Mouse (Mus musculus) kidney, postnatal 14 days (tissue): ENCODE data around the gene Uqcr10.

Experiments
- DNase-seq: peaks from one replicate; pipeline ENCODE4 v3.0.0; 2022; ENCODE audit warnings: mixed read lengths

The Uqcr10 gene

DNA sequence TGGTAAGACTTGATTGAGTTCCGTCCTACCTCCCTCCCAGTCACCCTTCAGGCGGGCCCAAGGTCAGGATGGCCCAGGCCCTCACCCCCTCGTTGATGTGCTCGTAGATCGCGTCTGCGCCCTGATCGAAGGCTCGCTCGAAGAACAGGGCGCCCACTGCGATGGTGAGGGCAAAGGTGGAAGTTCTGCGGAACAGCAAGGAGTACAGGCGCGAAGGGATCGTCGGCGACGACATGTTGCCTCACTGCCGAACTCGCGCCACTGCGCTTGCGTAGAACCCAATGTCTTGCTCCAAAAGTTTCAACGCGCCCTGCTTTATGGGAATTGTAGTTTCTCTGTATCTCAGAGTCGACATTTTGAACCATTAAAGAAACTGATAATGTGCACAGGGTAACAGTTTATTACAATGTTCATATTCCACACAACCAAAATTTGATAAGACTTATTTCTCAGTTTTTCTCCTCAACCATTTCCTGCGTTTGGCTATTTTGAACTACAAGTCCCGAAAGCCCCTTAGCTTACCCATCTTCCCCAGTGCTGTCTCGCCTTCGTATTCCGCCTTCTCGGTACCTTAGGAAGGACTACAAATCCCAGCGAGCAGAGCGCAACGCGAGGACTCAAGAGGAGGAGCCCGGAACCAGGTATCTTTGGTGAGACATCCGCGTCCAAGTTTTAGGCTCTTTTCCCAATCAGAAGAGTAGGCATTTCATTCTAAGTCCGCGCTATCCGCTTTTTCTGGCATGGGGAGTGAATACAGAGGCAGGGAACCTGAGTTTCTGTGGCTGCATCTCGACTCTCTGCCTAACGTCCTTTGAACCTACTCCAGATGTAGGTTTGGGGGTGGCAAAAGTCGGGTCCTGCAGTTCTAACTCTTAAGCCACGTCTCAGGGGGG lies at the start of gene Uqcr10, which contains the start of gene Zmat5:
Uqcr10 (minus strand) TSS at position 271 of the 893 bp plus-strand sequence.
Zmat5 (plus strand) TSS at position 607 of the 893 bp plus-strand sequence.
- peak; percentile 95 for DNase-seq

DNA sequence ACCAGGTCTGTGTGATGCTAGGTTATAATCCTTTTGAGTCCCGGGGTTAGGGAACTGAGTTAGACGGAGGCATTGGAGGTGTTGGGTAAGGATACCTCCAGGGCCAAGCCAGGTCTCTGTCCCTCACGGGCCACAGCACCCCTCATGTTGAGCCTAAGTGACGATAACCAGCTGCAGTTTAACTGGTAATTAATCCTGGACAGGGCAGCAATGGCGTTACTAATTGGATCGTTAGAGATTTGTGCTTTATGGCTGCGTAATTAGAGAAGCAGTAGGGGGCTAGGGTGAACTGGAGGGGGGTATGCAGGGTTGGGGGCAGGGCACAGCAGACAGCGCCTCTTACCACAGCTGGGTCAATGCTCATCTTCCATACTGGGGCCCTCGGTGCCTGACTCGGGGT lies 48.7 kb upstream of the Uqcr10 start:
- DNase-seq: no peak

DNA sequence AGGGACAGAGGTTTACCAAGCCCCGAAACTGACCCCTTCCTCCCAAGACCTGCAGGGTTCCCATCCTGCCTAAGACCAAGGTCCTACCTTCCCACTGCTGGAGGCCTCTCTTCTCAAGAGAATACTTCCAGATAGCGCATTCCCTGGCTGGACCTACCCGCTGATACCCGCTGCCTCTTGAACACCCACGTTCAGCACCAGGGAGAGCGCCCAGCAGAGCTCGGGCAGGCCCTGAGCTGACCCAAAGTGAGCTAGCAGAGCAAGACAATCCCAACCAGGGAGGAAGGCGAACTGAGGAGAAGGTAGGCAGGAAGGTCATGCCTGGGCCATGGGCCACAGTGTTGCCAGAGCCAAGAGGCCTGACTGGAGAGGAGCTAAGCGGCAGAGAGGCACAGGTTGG lies 46.1 kb upstream of the Uqcr10 start:
- DNase-seq: peak; percentile 83

DNA sequence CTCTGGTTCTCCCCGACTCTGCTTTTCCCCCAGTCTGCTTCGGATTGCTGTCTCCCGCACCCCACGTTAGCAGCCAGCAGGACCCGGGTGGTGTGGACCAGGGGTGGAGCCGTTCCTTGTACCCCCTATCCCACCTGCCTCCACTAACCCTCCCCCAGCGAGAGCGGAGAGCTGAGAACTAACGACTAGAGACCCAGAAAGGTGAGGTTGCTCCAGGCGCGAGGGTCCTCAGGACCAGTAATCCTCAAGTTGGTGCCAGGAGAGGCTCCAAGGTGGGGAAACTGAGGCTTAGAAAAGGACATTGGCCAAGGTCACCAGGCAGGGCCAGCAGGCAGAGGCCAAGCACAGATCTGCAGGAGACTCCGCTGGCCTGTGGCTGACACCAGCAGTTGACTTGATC lies 43.1 kb upstream of the Uqcr10 start:
- DNase-seq: no peak

DNA sequence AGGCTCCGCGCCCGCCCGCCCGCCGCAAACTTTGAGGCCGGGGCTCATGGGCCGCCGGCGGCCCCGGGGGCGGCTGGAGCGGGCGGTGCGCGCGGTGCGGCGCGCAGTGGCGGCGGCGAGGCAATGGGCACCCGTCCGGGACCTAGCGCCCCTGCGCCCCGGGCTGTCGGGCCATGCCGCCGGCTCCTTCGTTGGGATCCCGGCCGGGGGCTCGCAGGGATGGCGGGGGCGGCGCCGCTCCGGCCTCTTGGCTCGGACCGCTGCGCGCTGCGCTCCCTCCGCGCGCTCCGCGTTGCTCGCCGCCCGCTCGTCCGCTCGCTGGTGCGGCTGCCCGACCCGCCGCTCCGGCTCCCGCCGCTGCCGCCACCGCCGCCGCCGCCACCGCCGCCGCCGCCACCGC lies 42.6 kb upstream of the Uqcr10 start, which contains the start of gene Cabp7:
Cabp7 (minus strand) TSS at position 46 of the 400 bp plus-strand sequence.
- DNase-seq: no peak

DNA sequence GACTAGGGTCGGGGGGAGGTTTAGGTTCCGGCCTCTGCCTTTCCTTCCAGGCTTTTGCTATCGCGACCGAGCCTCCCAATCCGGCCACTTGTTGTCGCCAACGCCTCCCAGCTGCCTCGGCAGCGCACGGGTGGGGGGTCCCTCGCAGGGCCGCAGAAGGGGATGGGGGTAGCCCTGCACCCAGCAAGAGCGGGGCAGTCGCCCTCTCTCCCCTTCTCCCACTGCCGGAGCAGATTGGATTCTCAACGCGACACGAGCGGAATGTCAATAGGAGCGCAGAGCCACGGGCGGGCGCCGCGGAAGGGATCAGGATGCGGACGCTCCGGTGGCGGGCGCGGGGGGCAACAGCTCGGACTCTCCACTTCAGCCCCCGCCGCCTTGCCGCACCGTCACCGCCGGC lies 41.8 kb upstream of the Uqcr10 start:
- DNase-seq: no peak

DNA sequence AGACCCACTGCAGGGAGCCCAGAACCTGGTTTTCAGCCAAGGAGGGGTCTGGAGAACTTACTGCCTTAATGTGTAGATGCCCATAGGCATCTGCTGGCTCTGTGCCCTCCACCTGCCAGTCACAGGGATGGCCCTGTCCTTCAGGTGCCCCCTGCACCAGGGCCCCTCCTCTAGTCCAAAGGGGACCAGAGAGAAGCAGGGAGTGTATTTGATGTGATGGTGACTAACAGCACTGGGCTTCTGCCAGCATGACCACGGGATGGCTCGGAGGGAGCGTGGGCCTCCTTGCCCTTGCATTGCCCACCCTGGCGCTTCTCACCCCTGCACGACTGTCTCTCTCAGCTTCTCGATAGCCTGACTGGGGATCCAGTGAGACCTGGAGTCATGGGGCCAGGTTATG lies 40.5 kb upstream of the Uqcr10 start:
- DNase-seq: no peak

DNA sequence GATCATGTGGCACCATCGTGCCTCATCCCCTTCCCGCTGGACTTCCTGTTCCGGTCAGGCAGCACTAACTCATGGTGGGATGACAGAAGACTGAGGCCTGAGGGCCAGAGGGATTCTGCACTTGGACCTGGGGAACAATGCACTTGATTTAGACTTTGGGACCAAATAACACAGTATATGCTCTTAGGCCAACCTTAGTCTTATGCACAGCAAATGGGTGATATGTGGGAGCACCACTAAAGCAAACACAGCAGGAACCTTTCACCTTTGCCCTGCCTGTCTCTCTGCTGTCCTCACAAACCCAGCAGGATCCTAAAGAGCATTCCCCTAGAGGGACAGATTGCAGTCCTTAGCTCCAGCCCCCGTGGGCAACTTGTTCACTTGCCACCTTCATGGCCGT lies 36.6 kb upstream of the Uqcr10 start:
- DNase-seq: no peak

DNA sequence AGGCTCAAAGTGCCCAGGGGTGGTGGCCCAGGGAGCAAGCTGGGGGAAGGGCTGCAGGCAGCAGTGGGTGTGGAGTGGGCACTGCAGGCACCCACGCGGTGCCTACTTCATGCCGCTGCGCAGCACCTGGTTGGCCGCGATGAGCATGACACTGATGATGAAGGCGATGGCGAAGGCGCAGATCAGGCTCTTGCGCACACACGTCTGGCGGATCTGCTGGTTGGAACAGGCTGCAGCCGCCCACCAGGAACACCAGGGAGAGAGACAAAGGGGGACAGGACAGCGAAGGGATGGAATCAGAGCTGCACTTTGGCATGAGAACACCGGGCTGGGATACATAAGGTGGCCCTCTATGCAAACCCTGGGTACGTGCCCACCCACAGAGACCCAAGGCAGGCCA lies 34.6 kb upstream of the Uqcr10 start:
- no peak for DNase-seq

DNA sequence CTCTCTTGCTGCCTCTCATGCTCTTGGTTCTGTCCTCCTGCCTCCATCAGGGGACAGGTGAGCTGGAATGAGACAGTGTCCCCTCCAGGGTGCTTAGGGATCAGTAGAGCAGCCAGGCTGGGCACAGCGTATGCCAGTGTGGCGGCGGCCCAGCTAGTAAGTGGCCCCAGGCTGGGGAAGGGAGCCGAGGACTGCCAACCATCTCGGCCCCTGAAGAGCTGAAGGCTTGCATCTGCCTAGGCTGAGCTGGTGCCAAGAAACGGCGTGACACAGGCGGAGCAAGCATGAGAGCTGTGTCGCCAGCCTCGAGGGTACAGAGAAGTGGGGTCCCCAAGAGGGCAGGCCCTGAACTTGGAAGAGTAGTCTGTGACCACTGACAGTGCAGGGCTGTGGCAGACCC lies 33.5 kb upstream of the Uqcr10 start:
- DNase-seq: no peak

DNA sequence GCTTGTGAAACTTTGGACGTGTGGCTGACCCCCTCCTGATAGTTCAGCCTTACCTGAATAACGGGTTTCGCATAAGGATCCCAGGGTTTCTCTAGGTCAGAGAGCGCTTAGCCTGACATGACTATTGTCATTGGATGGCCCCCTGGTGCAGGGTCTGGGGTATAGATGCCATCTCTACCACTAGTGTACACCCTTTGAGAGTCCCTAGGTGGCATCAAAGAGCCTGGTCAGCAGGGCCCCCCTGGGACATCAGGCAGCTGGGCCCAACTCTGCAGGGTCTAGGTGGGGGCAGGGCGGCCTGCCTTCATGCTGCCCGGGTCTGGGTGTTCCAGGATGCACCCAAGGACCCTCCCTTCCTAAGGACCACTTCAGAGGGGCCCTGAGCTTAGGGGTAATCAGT lies 32.2 kb upstream of the Uqcr10 start:
- DNase-seq: no peak

DNA sequence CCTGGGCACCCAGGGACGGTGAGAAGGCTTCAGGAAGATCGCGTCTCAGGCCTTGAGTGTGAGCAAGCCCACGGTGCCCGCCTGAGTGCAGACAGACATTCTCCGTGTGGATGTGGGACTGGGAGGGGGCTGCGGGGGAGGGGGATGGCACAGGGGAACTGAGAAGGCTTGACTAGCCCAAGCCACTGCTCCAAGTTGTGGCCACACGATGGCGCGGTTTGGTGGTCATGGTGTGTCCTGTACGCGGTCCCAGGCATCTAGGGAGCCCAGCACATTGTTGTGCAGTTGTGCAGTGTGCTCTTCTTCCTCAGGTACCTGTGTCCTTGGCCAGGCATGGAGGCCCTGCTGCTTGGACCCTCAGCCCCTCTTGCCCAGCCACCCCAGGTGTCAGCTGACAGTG lies 30.0 kb upstream of the Uqcr10 start:
- DNase-seq: no peak

DNA sequence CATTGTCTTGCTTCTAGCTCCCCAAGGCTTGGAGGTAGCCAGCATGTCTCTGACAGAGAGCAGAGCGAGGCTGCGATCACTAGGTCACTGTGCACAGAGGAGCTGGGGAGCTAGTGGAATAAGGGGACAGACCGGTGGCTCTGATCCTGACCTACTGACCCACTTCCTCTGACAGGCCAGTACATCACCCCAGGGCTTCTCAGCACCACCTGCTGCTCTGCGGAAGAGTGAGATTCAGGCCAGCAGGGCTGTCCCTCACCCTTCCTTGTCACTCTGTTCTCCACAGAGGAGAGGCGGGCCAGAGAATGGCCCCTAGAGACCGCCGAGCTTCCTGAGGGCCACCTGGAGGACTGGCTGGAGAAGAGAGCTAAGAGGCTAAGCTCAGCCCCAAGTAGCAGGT lies 27.6 kb upstream of the Uqcr10 start:
- DNase-seq: no peak

DNA sequence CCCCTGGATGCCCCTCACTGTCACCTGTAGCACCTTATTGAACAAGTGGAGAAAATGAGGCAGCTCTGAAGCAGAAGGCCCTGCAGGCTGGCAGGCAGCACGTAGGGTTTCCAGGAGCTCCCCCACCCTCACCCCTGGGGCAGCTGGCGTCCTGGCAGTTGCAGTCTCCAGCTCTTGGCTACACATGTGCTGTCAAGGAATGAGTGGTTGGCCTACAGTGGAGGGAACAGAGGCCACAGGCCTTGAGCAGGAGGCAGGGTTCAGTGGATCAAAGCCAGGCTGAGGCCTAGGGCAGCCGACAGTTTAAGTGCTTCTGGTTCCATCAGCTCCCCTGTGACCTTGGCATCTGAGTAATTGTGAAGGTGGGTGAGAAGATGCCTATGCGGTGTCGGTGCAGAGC lies 26.8 kb upstream of the Uqcr10 start:
- no peak for DNase-seq

DNA sequence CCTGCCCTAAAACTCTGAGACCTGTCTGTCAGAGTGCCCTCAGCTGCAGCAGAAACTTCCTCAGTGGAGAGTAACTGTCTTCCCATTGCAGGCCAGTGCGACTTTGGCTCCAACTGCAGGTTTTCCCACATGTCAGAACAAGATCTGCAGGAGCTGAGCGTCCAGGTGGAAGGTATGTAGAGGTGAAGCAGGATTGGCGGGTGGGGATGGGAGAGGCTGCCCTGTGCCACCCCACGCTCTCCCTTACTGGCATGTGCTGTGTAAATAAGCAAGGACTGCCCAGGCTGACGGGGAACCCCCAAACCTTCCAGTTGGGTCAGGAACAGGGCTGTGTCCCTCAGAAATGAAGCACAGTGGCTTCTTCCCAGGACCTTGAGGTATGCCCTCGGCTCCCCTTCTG lies 26.0 kb upstream of the Uqcr10 start:
- DNase-seq: no peak

DNA sequence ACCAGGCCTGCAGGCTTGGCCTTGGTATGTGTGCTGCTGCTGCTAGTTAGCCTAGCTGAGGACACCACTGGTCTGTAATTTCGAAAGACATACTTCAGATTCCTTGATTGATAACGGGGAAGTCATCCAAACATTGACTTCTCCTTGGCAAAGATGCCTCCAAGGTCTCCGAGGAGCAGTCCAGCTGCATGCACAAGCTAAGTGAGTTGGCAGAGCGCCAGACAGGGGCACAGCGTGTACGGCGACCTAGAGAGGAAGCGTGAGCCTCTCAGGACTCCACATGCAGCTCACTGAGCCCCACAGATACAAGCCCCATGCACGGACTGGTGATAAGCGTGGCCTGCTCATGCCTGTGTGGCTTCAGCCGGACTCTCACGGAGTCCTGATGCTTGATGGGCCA lies 25.5 kb upstream of the Uqcr10 start:
- peak; percentile 35 for DNase-seq

DNA sequence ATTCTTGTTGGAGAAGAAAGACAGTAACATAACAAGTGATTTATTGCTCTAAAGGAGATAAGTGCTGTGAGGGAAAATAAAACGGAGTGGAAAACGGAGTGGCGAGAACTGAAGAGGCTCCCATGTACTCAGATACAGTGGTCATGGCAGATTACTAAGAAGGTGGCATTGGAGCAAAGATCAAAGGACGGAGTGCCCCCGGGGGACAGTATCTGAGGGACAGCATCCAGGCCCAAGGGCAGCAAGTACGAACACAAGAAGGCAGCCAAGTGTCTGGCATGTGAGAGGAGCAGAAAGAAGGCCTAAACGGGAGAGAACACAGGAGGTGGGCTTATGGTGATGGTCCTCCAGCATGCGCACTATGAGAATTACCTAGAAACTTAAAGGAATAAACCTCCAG lies 17.6 kb upstream of the Uqcr10 start:
- no peak for DNase-seq

DNA sequence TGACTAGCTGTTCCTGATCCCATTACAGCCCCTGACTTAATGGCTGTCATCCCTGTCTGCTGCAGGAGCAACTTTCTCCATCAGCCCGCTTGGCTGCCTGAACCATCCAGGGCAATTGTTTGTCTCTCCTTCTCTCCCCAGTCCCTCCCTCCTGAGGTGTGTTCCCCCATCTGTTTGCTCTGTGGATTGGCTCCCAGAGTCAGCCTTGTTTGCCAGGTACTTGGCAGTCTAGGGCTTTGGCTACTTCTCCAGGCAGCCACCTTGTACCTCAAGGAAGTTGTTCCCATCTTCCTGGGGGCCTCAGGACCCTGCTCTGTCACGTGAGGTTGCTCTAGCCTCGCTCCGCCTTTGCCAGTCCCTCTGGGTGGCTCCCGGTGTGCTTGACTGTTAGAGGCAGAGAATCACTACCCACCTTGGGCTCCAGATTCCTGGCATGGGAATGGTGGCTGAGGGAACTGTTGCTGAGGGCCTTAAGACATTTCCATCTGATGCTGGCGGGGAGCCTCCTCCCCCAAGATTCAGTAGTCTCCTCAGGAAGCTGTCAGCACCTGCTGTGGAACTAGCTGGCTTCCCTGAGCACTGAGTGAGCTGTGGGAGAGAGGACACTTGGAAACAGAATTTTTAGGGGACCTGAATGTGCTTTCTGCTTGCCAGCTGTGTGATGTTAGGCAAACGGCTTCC lies 16.9 kb upstream of the Uqcr10 start:
- no peak for DNase-seq

DNA sequence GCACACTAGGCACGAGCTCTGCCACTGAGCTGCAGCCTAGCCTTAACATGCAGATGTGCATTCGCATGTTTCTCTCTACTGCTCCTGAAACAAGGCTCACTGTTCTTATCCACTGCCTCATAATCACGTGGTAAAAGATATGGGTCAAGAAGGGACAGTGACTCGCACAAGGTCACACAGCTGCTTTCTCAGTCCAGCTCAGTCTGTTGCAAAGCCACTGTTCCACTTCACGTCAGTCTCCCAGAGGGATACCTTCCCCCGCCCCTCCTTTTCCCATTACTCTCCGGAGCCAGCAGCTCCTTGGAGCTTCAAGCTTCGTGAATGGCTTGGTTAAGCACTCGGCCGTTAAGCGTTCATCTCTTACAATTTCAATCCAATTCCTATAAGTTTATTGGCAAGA lies 16.3 kb upstream of the Uqcr10 start:
- no peak for DNase-seq

DNA sequence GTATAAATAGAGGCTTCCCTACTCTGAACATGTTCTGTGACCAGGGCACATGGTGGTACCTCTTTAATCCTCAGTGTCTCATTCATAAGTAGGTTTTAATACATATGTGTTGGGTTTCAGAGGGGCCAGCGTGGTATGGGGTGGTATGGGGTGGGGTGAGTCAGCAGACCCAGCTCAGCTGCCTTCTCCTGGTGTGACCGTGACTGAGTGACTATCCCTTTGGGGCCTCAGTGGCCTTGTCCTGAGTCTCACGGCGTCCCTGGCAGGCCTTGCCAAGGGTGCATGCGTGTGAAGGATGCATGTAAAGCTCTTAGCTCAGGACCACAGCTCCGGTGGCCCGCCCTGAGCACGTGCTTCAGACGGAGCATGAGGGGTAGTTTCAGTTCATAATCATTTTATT lies 15.8 kb upstream of the Uqcr10 start:
- DNase-seq: no peak

DNA sequence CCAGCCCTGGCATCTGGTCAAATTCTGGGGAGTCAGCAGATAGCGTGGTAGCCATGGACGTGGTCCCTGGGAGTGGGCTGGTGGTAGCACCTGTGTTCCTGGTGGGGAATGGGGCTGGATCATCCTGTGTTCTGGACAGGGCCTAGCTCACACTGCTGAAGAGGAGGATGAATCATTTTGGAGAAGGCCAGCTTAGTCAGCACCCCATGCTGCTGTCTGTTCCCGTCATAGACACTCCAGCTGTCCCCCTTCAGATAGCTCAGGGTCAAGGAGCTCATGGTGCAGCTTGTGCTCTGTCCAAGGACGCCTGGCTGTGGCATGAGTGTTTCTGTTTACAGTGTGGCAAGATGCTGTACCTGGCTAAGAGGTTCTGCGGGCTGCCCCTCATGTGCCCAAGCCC lies 14.4 kb upstream of the Uqcr10 start:
- no peak for DNase-seq

DNA sequence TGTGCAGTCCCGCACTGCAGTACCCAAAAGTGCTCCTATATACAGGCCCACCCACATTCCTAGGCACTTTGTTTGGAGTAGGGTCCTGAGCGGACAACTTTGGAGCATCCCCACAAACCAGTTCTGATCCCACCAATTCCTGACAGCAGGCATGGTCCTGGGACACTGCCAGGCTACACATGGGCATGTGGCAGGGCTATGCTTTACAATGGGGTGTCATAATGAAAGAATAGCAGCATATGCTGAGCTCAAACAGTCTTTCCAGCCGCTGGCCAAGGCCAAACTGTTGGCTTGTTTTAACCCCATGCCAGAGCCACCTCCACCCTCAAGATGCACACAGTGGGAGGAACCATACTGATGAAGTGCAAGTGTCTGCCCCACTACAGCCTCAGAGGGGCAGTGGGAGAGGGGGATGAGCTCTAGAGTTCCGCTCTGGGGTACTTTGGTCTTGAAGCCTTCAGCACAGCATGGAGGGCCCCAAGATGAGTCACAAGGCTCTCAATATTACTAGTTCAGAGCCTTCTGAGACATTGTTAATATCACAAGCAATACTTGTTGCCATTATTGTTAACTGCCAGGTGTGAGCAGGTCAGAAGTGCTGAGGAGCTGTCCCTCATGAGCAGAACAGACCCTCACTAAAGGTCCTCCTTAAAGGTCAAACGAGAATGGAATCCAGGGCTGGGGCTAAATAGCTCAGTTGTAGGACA lies 12.5 kb upstream of the Uqcr10 start:
- no peak for DNase-seq

DNA sequence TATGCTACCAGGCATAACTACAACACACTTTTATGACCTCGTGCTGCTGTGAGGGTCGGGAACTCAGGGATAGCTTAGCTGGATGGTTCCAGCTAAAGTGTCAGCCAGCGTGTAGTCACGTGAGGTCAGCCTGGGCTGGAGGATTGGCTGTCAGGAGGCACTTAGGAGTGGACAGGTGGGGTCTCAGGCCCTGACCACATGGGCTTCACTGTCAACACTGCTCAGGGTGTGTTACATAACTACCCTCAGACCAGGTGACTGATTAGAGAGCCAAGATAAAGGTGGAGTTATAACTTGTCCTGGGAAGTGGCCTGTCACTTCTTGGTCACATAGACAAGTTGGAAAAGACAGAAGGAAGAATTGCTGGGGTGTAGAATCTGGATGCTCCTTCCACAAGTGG lies 11.5 kb upstream of the Uqcr10 start:
- DNase-seq: no peak

DNA sequence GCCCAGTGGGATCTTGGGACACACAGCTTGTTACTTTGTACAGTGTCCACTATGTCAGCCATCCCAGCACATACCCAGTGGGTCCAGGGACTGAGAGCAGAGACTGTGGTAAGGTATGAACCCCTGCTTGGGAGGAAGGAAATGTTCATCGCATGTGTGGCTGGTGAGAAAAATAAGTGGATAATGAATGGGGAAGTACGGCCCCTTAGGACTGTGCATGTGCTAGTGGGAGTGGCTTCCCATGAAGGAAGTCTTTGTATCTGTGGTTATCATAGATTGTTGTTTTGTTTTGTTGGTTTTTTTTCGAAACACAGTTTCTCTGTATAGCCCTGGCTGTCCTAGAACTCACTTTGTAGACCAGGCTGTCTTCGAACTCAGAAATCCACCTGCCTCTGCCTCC lies 10.6 kb upstream of the Uqcr10 start:
- no peak for DNase-seq
